Mouse (Mus musculus): ENCODE measurements at regions not wholly inside any gene's neighbourhood (a gene's known extent, or its start where the extent isn't known, plus 50 kb on each side); places are given as distances from the start of the nearest gene placed in this dataset.
A peak's percentile ranks its signal among the peaks of the same experiment; 100 is the strongest.
"Not testable (repeated sequence)": the region's sequence is repeated elsewhere in the genome, so short reads cannot be mapped to it uniquely, and the experiment has no call there.

- not testable (repeated sequence) for H3K27ac ChIP-seq (ENCODE audit: poor library complexity, severe bottlenecking); H3K36me3 ChIP-seq; H3K4me1 ChIP-seq (replicated peaks); H3K4me3 ChIP-seq; H3K4me2 ChIP-seq; ATAC-seq (ENCODE audit: insufficient number of reproducible peaks, low FRiP score); H3K27me3 ChIP-seq (replicated peaks); H3K9me3 ChIP-seq (replicated peaks); H3K9ac ChIP-seq
- WGBS: 89% methylated on average over 2 of the region's 2 CpGs
These were observed 81.3 kb downstream of the Ogfrl1 start for GRCm38 (mm10) chr1:23316288-23316687.

GRCm38 (mm10) chr1:23314863-23315262 lies 82.7 kb downstream of the Ogfrl1 start:
- H3K36me3 ChIP-seq; H3K4me1 ChIP-seq (replicated peaks); H3K4me2 ChIP-seq; H3K9ac ChIP-seq; ATAC-seq (ENCODE audit: insufficient number of reproducible peaks, low FRiP score); H3K4me3 ChIP-seq; H3K27me3 ChIP-seq (replicated peaks); H3K9me3 ChIP-seq (replicated peaks); H3K27ac ChIP-seq (ENCODE audit: poor library complexity, severe bottlenecking): not testable (repeated sequence)
- 64% methylated on average over 2 of the region's 2 CpGs for WGBS

GRCm38 (mm10) chr1:23292718-23293117 lies 104.9 kb downstream of the Ogfrl1 start:
- H3K9ac ChIP-seq: no peak overlapping the region
- ATAC-seq (ENCODE audit: insufficient number of reproducible peaks, low FRiP score): no peak
- H3K4me2 ChIP-seq: no peak overlapping the region
- peaks cover 9% of the 10 kb centered on the region for H3K36me3 ChIP-seq
- WGBS: 92% methylated on average over 1 of the region's 1 CpGs
- no peaks in the 10 kb centered on the region for H3K9me3 ChIP-seq (replicated peaks)
- H3K27me3 ChIP-seq (replicated peaks): no peaks in the 10 kb centered on the region
- H3K27ac ChIP-seq (ENCODE audit: poor library complexity, severe bottlenecking): no peak overlapping the region
- H3K4me3 ChIP-seq: no peak overlapping the region
- H3K4me1 ChIP-seq (replicated peaks): no peaks in the 10 kb centered on the region

- no peak overlapping the region for H3K4me3 ChIP-seq
- ATAC-seq (ENCODE audit: insufficient number of reproducible peaks, low FRiP score): no peak
- H3K27me3 ChIP-seq (replicated peaks): no peaks in the 10 kb centered on the region
- H3K27ac ChIP-seq (ENCODE audit: poor library complexity, severe bottlenecking): no peak overlapping the region
- no peaks in the 10 kb centered on the region for H3K9me3 ChIP-seq (replicated peaks)
- H3K4me2 ChIP-seq: no peak overlapping the region
- H3K4me1 ChIP-seq (replicated peaks): peaks cover 17% of the 10 kb centered on the region
- H3K36me3 ChIP-seq: peaks cover 8% of the 10 kb centered on the region
- no peak overlapping the region for H3K9ac ChIP-seq
- WGBS: 26% methylated on average over 4 of the region's 4 CpGs
These were observed 110.8 kb downstream of the Ogfrl1 start for GRCm38 (mm10) chr1:23286741-23287140.

GRCm38 (mm10) chr1:23282870-23283219 lies 114.7 kb downstream of the Ogfrl1 start:
- H3K27ac ChIP-seq (ENCODE audit: poor library complexity, severe bottlenecking): peak overlapping the region; percentile 66
- peaks cover 17% of the 10 kb centered on the region for H3K4me1 ChIP-seq (replicated peaks)
- no peak overlapping the region for H3K4me2 ChIP-seq
- H3K9me3 ChIP-seq (replicated peaks): no peaks in the 10 kb centered on the region
- ATAC-seq (ENCODE audit: insufficient number of reproducible peaks, low FRiP score): no peak
- no peaks in the 10 kb centered on the region for H3K27me3 ChIP-seq (replicated peaks)
- WGBS: 79% methylated on average over 4 of the region's 4 CpGs
- H3K36me3 ChIP-seq: peaks cover 10% of the 10 kb centered on the region; the same call in 1 of the 2 replicates
- no peak overlapping the region for H3K4me3 ChIP-seq
- H3K9ac ChIP-seq: no peak overlapping the region

GRCm38 (mm10) chr1:23282215-23282869 lies 115.2 kb downstream of the Ogfrl1 start:
- Histone ChIP-seq H3K27me3 (replicated peaks) (no peaks in the 10 kb centered on the region), H3K27ac (ENCODE audit: poor library complexity, severe bottlenecking) (peak overlapping the region; percentile 66; the same call in 1 of the 2 replicates), H3K4me2 (no peak overlapping the region), H3K9me3 (replicated peaks) (no peaks in the 10 kb centered on the region), H3K36me3 (peaks cover 8% of the 10 kb centered on the region; the same call in 1 of the 2 replicates), H3K9ac (no peak overlapping the region), H3K4me1 (replicated peaks) (peaks cover 17% of the 10 kb centered on the region), H3K4me3 (no peak overlapping the region)
- peak; percentile 94 for ATAC-seq (ENCODE audit: insufficient number of reproducible peaks, low FRiP score)
- 76% methylated on average over 2 of the region's 2 CpGs for WGBS

- H3K27ac ChIP-seq (ENCODE audit: poor library complexity, severe bottlenecking): no peak overlapping the region
- no peak overlapping the region for H3K4me3 ChIP-seq
- H3K4me2 ChIP-seq: no peak overlapping the region
- peaks cover 10% of the 10 kb centered on the region; the same call in 1 of the 2 replicates for H3K36me3 ChIP-seq
- H3K27me3 ChIP-seq (replicated peaks): no peaks in the 10 kb centered on the region
- no peaks in the 10 kb centered on the region for H3K9me3 ChIP-seq (replicated peaks)
- peaks cover 21% of the 10 kb centered on the region for H3K4me1 ChIP-seq (replicated peaks)
- WGBS: 65% methylated on average over 2 of the region's 2 CpGs
- 0 out of 2 replicates have a peak, but pooled peaks have one; percentile 10 for ATAC-seq (ENCODE audit: insufficient number of reproducible peaks, low FRiP score)
- H3K9ac ChIP-seq: no peak overlapping the region
These were observed 117.7 kb downstream of the Ogfrl1 start for GRCm38 (mm10) chr1:23279827-23280226.

- WGBS: 30% methylated on average over 6 of the region's 6 CpGs
- no peaks in the 10 kb centered on the region for H3K9me3 ChIP-seq (replicated peaks)
- H3K4me1 ChIP-seq (replicated peaks): peaks cover 29% of the 10 kb centered on the region
- peak overlapping the region; percentile 6; the same call in 1 of the 2 replicates for H3K4me3 ChIP-seq
- peak overlapping the region; percentile 41 for H3K4me2 ChIP-seq
- no peak for ATAC-seq (ENCODE audit: insufficient number of reproducible peaks, low FRiP score)
- no peaks in the 10 kb centered on the region for H3K27me3 ChIP-seq (replicated peaks)
- H3K27ac ChIP-seq (ENCODE audit: poor library complexity, severe bottlenecking): peak overlapping the region; percentile 75
- H3K36me3 ChIP-seq: peaks cover 6% of the 10 kb centered on the region; the same call in 1 of the 2 replicates
- H3K9ac ChIP-seq: peak overlapping the region; percentile 20; the same call in 1 of the 2 replicates
These were observed 125.5 kb downstream of the Ogfrl1 start for GRCm38 (mm10) chr1:23272077-23272476.

- Histone ChIP-seq H3K27me3 (replicated peaks) (no peaks in the 10 kb centered on the region), H3K9ac (0 out of 2 replicates have a peak overlapping the region, but pooled peaks have one; percentile 9), H3K4me1 (replicated peaks) (peaks cover 21% of the 10 kb centered on the region), H3K9me3 (replicated peaks) (no peaks in the 10 kb centered on the region), H3K4me3 (peak overlapping the region; percentile 12; the same call in 1 of the 2 replicates), H3K36me3 (peaks cover 4% of the 10 kb centered on the region; the same call in 1 of the 2 replicates), H3K27ac (ENCODE audit: poor library complexity, severe bottlenecking) (peak overlapping the region; percentile 72), H3K4me2 (peak overlapping the region; percentile 45)
- peak; percentile 70; the same call in 1 of the 2 replicates for ATAC-seq (ENCODE audit: insufficient number of reproducible peaks, low FRiP score)
- 28% methylated on average over 6 of the region's 6 CpGs for WGBS
These were observed 126.4 kb downstream of the Ogfrl1 start for GRCm38 (mm10) chr1:23270910-23271822.

GRCm38 (mm10) chr1:23268062-23268461 lies 129.5 kb downstream of the Ogfrl1 start:
- H3K27ac ChIP-seq (ENCODE audit: poor library complexity, severe bottlenecking): no peak overlapping the region
- H3K4me2 ChIP-seq: no peak overlapping the region
- no peak for ATAC-seq (ENCODE audit: insufficient number of reproducible peaks, low FRiP score)
- H3K36me3 ChIP-seq: peaks cover 4% of the 10 kb centered on the region; the same call in 1 of the 2 replicates
- no peak overlapping the region for H3K4me3 ChIP-seq
- H3K4me1 ChIP-seq (replicated peaks): peaks cover 29% of the 10 kb centered on the region
- H3K9ac ChIP-seq: no peak overlapping the region
- H3K9me3 ChIP-seq (replicated peaks): no peaks in the 10 kb centered on the region
- H3K27me3 ChIP-seq (replicated peaks): no peaks in the 10 kb centered on the region

- Histone ChIP-seq H3K36me3 (peaks cover 4% of the 10 kb centered on the region; the same call in 1 of the 2 replicates), H3K4me2 (no peak overlapping the region), H3K9me3 (replicated peaks) (no peaks in the 10 kb centered on the region), H3K4me1 (replicated peaks) (peaks cover 19% of the 10 kb centered on the region), H3K27ac (ENCODE audit: poor library complexity, severe bottlenecking) (no peak overlapping the region), H3K27me3 (replicated peaks) (no peaks in the 10 kb centered on the region), H3K4me3 (no peak overlapping the region), H3K9ac (no peak overlapping the region)
- WGBS: 77% methylated on average over 3 of the region's 3 CpGs
- no peak for ATAC-seq (ENCODE audit: insufficient number of reproducible peaks, low FRiP score)
These were observed 131.9 kb downstream of the Ogfrl1 start for GRCm38 (mm10) chr1:23265556-23266232.
